ENCODE assay signal across 26 mouse cellular contexts in genomic region chr16:22106012-22106584, GRCm38 (mm10). TPM values are rescaled to one million over a fixed set of nuclear protein-coding genes. Genes with fewer than 3 reads are reported as not detected.
A peak's percentile ranks its signal among the peaks of the same experiment; 100 is the strongest.
DNase-seq lines count a peak whose midpoint lies in the region; ATAC-seq and TF ChIP-seq lines count a peak whose summit lies in the region.
"Had no signal": no experiment of that assay in that cellular context is flagged by ENCODE, and none has a peak within 500 bp of the region (broad histone marks: within the 10 kb centered on the region; RNA-seq: fewer than 3 reads in every experiment).

No protein-coding gene starts in this region.

- 72% methylated on average over 6 of the region's 6 CpGs for WGBS in liver, embryonic 14.5 days (ENCODE audit: insufficient replicate concordance)
- WGBS in liver, embryonic 12.5 days (ENCODE audit: insufficient replicate concordance) = 75% methylated on average over 6 of the region's 6 CpGs

- ATAC-seq in liver, embryonic 14.5 days (ENCODE audit: insufficient read depth) = no peak
- ATAC-seq in liver, embryonic 12.5 days = no peak
- ATAC-seq: hindbrain, embryonic 16.5 days had no signal

- no peaks in the 10 kb centered on the region for H3K9me3 ChIP-seq in liver, embryonic 14.5 days (ENCODE audit: control insufficient read depth, low read length)
- no peaks in the 10 kb centered on the region for H3K9me3 ChIP-seq in liver, embryonic 12.5 days (replicated peaks)
- H3K9me3 ChIP-seq: heart, embryonic 13.5 days; limb, embryonic 12.5 days; liver, embryonic 15.5 days; neural tube, embryonic 15.5 days had no signal

- DNase-seq in gastrocnemius, adult 2 months = no peak
- DNase-seq in gastrocnemius, postnatal 36 days = no peak
- DNase-seq in liver, embryonic 14.5 days (ENCODE audit: low read depth in 3 of 3, low spot score in 3 of 3) = no peak
- DNase-seq in NIH3T3 (ENCODE audit: low read depth) = peak; percentile 45
- DNase-seq in naive thymus-derived CD4-positive, alpha-beta T cell, adult 2 months (ENCODE audit: low read depth) = peak; percentile 17
- DNase-seq in embryo, embryonic 11 days = no peak
- no peak for DNase-seq in retina, embryonic 14.5 days (ENCODE audit: low spot score)
- DNase-seq: adrenal gland, adult 8-10 months; cerebellum, adult 11-12 months; cerebellum, postnatal 25 days; heart, postnatal 4 days; kidney, adult 2 months; kidney, postnatal 25 days; layer of hippocampus, adult 9-11 months; lung, postnatal 14 days; midbrain, embryonic 14.5 days; right cerebral cortex, postnatal 14 days; spleen, adult 18-20 months; thymus, postnatal 36 days had no signal

- H3K27ac ChIP-seq in gastrocnemius, adult 2 months = no peak overlapping the region
- H3K27ac ChIP-seq in liver, embryonic 14.5 days = no peak overlapping the region
- H3K27ac ChIP-seq in liver, embryonic 12.5 days = no peak overlapping the region
- H3K27ac ChIP-seq: heart, embryonic 13.5 days; limb, embryonic 12.5 days; liver, embryonic 15.5 days; neural tube, embryonic 15.5 days had no signal

- H3K4me3 ChIP-seq in gastrocnemius, adult 2 months = no peak overlapping the region
- no peak overlapping the region for H3K4me3 ChIP-seq in liver, embryonic 14.5 days (ENCODE audit: insufficient read depth in 1 of 2, low read depth in 2 of 2, low read length in 2 of 2)
- no peak overlapping the region for H3K4me3 ChIP-seq in liver, embryonic 12.5 days
- H3K4me3 ChIP-seq: heart, embryonic 13.5 days; limb, embryonic 12.5 days; liver, embryonic 15.5 days; myocyte; neural tube, embryonic 15.5 days had no signal

- peak; percentile 40; the same call in 1 of the 2 replicates for TF ChIP-seq CTCF in gastrocnemius, adult 2 months (IDR thresholded peaks at IDR 0.05)
- 0 out of 2 replicates have a peak, but pooled peaks have one; percentile 11 for TF ChIP-seq CTCF in liver, embryonic 14.5 days (IDR thresholded peaks at IDR 0.05; ENCODE audit: low read depth)

- intact Hi-C loops in gastrocnemius, adult 2 months (cut with DNase I) = loop anchor here (10.0 kb wide), 2 partner anchors 149 to 439 kb away; no protein-coding TSS in a partner anchor
- intact Hi-C loops in gastrocnemius, postnatal 36 days (cut with DNase I) = loop anchor here (2.0 to 10.0 kb wide), 2 partner anchors 17 to 699 kb away; no protein-coding TSS in a partner anchor

- 0 out of 4 replicates have a peak, but pooled peaks cover 0 to 2% of the 10 kb centered on the region in 2 experiments for H3K4me1 ChIP-seq in liver, embryonic 14.5 days (replicated peaks; ENCODE audit: control insufficient read depth in 2 of 2, insufficient read depth in 2 of 2, low read length in 1 of 2)
- H3K4me1 ChIP-seq in liver, embryonic 12.5 days = peaks cover 6% of the 10 kb centered on the region; the same call in 1 of the 2 replicates

- H3K4me2 ChIP-seq in liver, embryonic 14.5 days (ENCODE audit: low read depth) = no peak overlapping the region
- no peak overlapping the region for H3K4me2 ChIP-seq in liver, embryonic 12.5 days
- H3K4me2 ChIP-seq: heart, embryonic 13.5 days; limb, embryonic 12.5 days; liver, embryonic 15.5 days; neural tube, embryonic 15.5 days had no signal

- no peak overlapping the region for H3K9ac ChIP-seq in liver, embryonic 14.5 days (replicated peaks)
- H3K9ac ChIP-seq in liver, embryonic 12.5 days = no peak overlapping the region
- H3K9ac ChIP-seq: heart, embryonic 13.5 days; limb, embryonic 12.5 days; liver, embryonic 15.5 days; neural tube, embryonic 15.5 days had no signal

- H3K36me3 ChIP-seq in liver, embryonic 14.5 days (replicated peaks; ENCODE audit: control insufficient read depth, insufficient read depth, low read depth) = no peaks in the 10 kb centered on the region
- no peaks in the 10 kb centered on the region for H3K36me3 ChIP-seq in liver, embryonic 12.5 days
- H3K36me3 ChIP-seq: liver, embryonic 15.5 days; neural tube, embryonic 15.5 days had no signal

- TF ChIP-seq EP300 in liver, embryonic 14.5 days (IDR thresholded peaks at IDR 0.05; ENCODE audit: low read depth) = no peak

- no peaks in the 10 kb centered on the region for H3K27me3 ChIP-seq in liver, embryonic 14.5 days (ENCODE audit: control insufficient read depth, insufficient read depth, low read length)
- no peaks in the 10 kb centered on the region for H3K27me3 ChIP-seq in liver, embryonic 12.5 days (replicated peaks)
- H3K27me3 ChIP-seq: heart, embryonic 13.5 days; limb, embryonic 12.5 days; liver, embryonic 15.5 days; neural tube, embryonic 15.5 days had no signal

RNA-seq across cellular contexts. Expression of gene Igf2bp2, which starts 57.0 kb away (rescaled TPM):
- total RNA-seq in gastrocnemius, adult 2 months (2021) = 1 to 10 TPM; 1.3 to 5.2 TPM
- total RNA-seq in gastrocnemius, postnatal 36 days (2021) = 1 to 10 TPM; 2.1 TPM
- polyA plus RNA-seq in liver, embryonic 14.5 days (2012; rRNA removed) = 3.4 and 3.7 TPM in 2 replicates
- polyA plus RNA-seq in liver, embryonic 14.5 days (2014; fragmentation: Nextera tagmentation; extraction: Ambion mirVana) = 7.3 and 7.6 TPM in 2 replicates
- polyA plus RNA-seq in liver, embryonic 12.5 days (2016; fragmentation: Nextera tagmentation; extraction: Ambion mirVana) = 29.2 and 30.5 TPM in 2 replicates

Comparison
In these comparisons a context has a peak if more than half of its experiments do, and no peak if none do; other contexts are left out.
1. DNase-seq: peak in NIH3T3 (single experiment) and naive thymus-derived CD4-positive, alpha-beta T cell, adult 2 months (single experiment); none in gastrocnemius, adult 2 months (single experiment), gastrocnemius, postnatal 36 days (0 of 2), liver, embryonic 14.5 days (0 of 3), embryo, embryonic 11 days (single experiment) and retina, embryonic 14.5 days (single experiment).